Mouse (Mus musculus): ENCODE measurements at regions not wholly inside any gene's neighbourhood (a gene's known extent, or its start where the extent isn't known, plus 50 kb on each side); places are given as distances from the start of the nearest gene placed in this dataset.

DNA sequence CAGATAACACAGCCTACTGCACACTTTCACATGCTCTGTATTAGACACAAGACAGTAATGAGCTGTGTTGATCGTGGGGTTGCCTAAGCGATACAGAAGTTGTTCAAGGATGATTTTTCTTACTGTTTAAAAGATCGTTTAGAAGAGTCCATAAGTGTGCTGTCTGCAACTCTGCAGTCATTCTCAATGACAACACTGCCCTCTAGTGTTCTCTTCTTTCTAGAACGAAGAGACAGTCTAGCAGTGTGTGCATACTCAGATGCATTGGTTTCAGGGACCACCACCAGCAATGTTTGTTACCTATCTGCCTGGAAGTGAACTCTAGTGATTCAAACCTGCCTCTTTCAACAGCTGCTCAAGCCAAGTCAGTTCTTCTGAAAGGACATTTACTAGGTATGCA is 130.7 kb upstream of the Kbtbd8 start:
- no peak for TF ChIP-seq POLR2A (IDR thresholded peaks at IDR 0.05; ENCODE audit: borderline replicate concordance, control insufficient read depth, low read depth, low read length)
- peak; percentile 30 for TF ChIP-seq CTCF (IDR thresholded peaks at IDR 0.05; ENCODE audit: control insufficient read depth, insufficient read depth, low read length)

Data from bone marrow, adult 2 months (tissue).